Mouse (Mus musculus): ENCODE results near the gene Wdr5b.

- TF ChIP-seq CTCF (IDR thresholded peaks at IDR 0.05; ENCODE audit: borderline replicate concordance, control insufficient read depth, extremely low read depth, insufficient read depth, low read length, poor library complexity), result no peak
- TF ChIP-seq POLR2A (IDR thresholded peaks at IDR 0.05; ENCODE audit: control insufficient read depth, extremely low read depth, insufficient read depth, low read length, poor library complexity), result no peak
Measured at GRCm38 (mm10) chr16:36079916-36080315, 38.9 kb downstream of the Wdr5b start.
